Mouse (Mus musculus) embryonic fibroblast, embryonic 13.5 days (primary cell): ENCODE results near the gene Ffar4.

Source experiments
- CTCF ChIP-seq: IDR thresholded peaks from 2 replicates; pipeline ENCODE4 v1.5.1; 2011; ENCODE audit warnings: mild to moderate bottlenecking, control low read depth, low read length, moderate library complexity, borderline replicate concordance; ENCODE audit not compliant: insufficient read depth
- POLR2A ChIP-seq: IDR thresholded peaks from 2 replicates; pipeline ENCODE4 v1.6.1; 2011; ENCODE audit warnings: low read depth, mild to moderate bottlenecking, control low read depth, low read length, moderate library complexity

DNA sequence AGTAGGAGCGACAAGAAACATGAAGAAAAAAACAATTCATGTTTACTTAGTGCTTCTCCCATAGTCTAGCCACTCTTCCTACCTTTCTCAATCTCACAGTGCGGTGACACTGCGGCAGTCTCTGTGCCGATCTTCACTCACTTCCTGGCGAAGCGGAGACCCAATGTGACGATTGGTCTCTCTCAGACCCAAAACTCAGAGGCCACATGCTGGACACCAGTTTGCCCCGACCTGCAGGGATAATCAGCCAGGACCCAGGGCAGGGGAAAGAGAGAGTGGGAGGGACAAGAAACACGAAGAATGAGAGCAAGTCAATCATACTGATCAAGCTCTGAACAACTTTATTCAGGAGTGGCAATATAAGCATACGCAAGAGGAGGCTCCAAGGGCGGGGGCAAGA lies 21.8 kb upstream of the Ffar4 start:
- no peak for TF ChIP-seq POLR2A
- no peak for TF ChIP-seq CTCF
